Mouse (Mus musculus): ENCODE data around the gene Ccdc163. TPM values are rescaled to one million over a fixed set of nuclear protein-coding genes. Genes with fewer than 3 reads are reported as not detected.

Gene Ccdc163
- polyA plus RNA-seq, 1 experiment from 2014 or later: 17.2 TPM

DNA sequence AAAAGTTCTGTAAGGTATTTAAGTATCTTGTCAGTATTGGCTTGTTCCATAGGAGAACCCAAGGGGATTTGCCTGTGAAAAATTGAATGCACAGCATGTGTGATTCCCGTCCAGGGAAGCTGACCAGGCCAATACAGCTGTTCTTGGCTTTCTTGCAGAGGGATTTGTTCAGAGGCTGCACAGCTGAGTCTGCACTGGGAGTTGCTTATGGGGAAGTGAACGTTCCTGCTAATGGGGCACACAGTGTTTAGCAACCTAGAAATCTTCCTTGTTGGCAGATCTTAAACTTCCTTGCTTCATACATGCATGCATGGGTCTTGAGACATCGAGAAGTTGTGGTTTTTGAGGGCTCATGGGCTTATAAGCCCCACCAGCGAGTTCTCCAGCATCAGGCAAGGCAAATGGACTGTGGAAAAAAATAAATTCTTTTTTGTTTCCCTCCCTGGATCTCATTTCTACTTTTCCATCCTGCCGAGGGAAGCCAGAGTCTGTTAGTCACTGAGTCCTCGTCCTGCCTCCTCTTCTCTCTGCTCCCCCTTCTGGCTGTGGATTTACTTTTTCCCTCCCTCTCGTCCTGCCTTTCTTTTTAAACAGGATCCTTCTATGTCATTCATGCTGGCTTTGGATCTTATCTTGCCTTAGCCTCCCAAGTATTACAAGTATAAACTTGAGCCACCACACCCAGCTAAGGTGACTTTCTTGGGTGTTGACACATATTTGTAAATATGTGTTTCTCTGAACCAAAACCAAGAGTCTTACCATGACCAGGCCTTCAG, 79.9 kb downstream of the Ccdc163 start:
- 38% methylated on average over 7 of the region's 7 CpGs for WGBS
- no peak overlapping the region for H3K4me2 ChIP-seq (replicated peaks)
- H3K4me1 ChIP-seq: peaks cover 3% of the 10 kb centered on the region; the same call in 1 of the 2 replicates
- H3K9me3 ChIP-seq: no peaks in the 10 kb centered on the region
- no peak for ATAC-seq (replicated peaks)
- no peaks in the 10 kb centered on the region for H3K36me3 ChIP-seq
- H3K27me3 ChIP-seq: no peaks in the 10 kb centered on the region
- H3K9ac ChIP-seq (replicated peaks): no peak overlapping the region
- no peak overlapping the region for H3K27ac ChIP-seq (replicated peaks)
- H3K4me3 ChIP-seq: no peak overlapping the region

DNA sequence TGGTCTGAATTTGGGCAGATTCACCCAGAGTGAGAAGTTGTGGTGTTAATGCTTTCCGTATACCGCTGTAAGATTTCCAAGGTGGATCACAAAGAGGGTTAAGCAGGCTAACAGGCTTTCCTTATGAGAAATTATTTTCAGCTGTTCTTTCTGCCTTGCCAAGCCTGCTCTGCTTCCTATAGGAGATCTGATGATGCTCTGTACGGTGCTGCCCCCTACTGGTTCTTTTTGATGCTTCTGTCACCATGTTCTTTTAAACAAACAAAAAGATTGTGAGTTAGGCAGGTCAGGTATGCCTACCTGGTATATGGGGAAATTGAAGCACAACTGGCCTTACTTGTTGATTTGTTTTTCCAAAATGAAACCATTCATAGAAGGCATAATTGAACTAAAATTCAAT, 80.6 kb downstream of the Ccdc163 start:
- no peak overlapping the region for H3K4me3 ChIP-seq
- no peak for ATAC-seq (replicated peaks)
- H3K9ac ChIP-seq (replicated peaks): no peak overlapping the region
- H3K36me3 ChIP-seq: no peaks in the 10 kb centered on the region
- no peak overlapping the region for H3K4me2 ChIP-seq (replicated peaks)
- H3K4me1 ChIP-seq: peaks cover 3% of the 10 kb centered on the region; the same call in 1 of the 2 replicates
- 10% methylated on average over 3 of the region's 3 CpGs for WGBS
- no peaks in the 10 kb centered on the region for H3K9me3 ChIP-seq
- no peak overlapping the region for H3K27ac ChIP-seq (replicated peaks)
- no peaks in the 10 kb centered on the region for H3K27me3 ChIP-seq

DNA sequence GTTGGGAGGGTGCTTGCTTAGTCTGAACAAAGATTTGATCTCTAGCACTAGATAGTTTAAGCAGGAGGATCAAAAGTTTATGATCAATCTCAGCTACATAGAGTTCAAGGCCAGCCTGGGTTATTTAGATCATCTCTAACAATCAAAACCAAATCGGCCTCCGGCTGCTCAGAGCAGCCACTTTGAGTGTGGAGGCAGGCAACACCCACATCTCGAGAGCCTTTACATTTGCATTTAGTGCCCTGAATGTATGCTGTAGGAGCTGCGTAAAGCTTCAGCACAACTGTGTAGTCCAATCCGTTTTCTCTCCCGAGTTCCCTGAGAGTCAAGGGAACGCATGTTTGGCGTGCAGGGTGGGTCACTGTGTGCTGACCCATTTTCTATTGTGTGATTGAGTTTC, 84.1 kb downstream of the Ccdc163 start:
- Histone ChIP-seq H3K4me3 (no peak overlapping the region), H3K4me2 (replicated peaks) (no peak overlapping the region), H3K36me3 (no peaks in the 10 kb centered on the region), H3K27me3 (no peaks in the 10 kb centered on the region), H3K9ac (replicated peaks) (no peak overlapping the region), H3K27ac (replicated peaks) (no peak overlapping the region), H3K9me3 (no peaks in the 10 kb centered on the region), H3K4me1 (peaks cover 3% of the 10 kb centered on the region; the same call in 1 of the 2 replicates)
- no peak for ATAC-seq (replicated peaks)
- 89% methylated on average over 8 of the region's 8 CpGs for WGBS

DNA sequence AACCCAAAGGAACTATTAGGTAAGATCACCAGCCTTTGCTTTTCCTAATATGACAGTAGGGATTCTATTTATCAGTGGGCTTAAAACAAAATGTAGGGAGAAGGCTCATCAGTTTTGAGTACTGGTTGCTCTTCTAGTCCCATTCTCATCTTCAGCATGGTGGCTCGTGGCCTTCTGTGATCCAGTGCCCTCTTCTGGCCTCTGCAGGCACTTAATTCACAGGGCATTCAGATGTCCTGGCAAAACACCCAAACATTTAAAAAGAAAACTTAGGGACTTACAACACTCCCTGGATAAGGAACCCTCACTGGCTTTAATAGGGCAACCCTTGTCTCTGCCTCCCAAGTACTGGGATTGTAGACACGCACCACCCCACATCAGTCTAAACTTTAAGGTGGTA, 86.0 kb downstream of the Ccdc163 start:
- no peak overlapping the region for H3K4me3 ChIP-seq
- no peaks in the 10 kb centered on the region for H3K4me1 ChIP-seq
- ATAC-seq (replicated peaks): no peak
- no peak overlapping the region for H3K9ac ChIP-seq (replicated peaks)
- 79% methylated on average over 2 of the region's 2 CpGs for WGBS
- no peaks in the 10 kb centered on the region for H3K27me3 ChIP-seq
- H3K36me3 ChIP-seq: no peaks in the 10 kb centered on the region
- H3K4me2 ChIP-seq (replicated peaks): no peak overlapping the region
- H3K27ac ChIP-seq (replicated peaks): no peak overlapping the region
- no peaks in the 10 kb centered on the region for H3K9me3 ChIP-seq

DNA sequence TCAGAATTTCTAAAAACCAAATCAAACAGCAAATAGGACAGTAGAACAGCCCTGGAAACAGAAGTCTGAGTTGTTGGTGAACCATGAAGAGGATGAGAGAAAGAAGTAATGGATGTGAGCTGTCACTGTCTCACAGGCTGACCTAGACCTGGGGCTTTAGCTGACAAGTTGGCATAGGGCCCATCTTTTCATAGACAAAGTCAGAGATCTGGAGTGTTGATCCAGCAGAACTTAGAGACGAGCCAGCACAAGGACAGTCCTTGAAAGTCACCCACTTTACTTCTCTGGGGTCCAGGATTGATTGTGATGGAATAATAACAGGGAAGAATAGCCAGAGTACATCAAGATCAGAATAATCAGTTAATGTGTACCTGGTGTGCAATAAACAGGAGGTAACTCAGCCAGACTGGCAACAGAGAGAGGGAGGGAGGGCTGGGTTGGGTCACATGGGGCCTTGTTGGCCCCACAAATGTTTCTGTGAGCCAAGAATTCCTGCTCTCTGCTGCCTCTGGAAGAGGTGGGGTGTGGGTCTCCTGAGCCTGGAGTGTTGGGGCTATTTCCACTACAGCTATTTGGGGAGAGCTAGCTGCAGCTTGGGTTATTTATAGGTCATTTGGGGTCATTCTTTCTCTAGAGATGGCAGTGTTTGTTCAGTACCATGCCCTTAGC, 88.3 kb downstream of the Ccdc163 start:
- Histone ChIP-seq H3K4me2 (replicated peaks) (no peak overlapping the region), H3K9ac (replicated peaks) (no peak overlapping the region), H3K9me3 (no peaks in the 10 kb centered on the region), H3K4me3 (no peak overlapping the region), H3K4me1 (no peaks in the 10 kb centered on the region), H3K27ac (replicated peaks) (no peak overlapping the region), H3K27me3 (no peaks in the 10 kb centered on the region), H3K36me3 (peaks cover 6% of the 10 kb centered on the region)
- WGBS: 77% methylated on average over 1 of the region's 1 CpGs
- no peak for ATAC-seq (replicated peaks)

DNA sequence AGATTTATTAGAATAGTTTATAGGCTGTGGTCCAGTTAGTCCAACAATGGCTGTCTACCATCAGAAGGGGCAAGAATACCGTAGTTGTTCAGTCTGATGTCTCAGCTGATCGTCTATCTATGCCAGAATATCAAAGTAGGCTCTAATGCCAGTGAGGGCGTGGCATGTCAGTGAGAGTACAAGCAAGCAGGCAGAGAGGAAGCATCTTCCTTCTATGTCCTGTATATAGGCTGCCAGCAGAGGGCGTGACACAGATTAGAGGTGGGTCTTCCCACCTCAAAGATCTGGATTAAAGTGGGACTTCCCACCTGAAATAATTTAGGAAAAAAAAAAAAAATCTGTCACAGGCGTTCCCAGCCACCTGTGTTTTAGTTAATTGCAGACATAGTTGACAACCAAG, 91.6 kb downstream of the Ccdc163 start:
- no peak overlapping the region for H3K4me2 ChIP-seq (replicated peaks)
- WGBS: 40% methylated on average over 5 of the region's 5 CpGs

More for the DNA sequence above, 91.6 kb downstream of the Ccdc163 start:
- no peaks in the 10 kb centered on the region for H3K4me1 ChIP-seq
- H3K4me3 ChIP-seq: no peak overlapping the region
- H3K36me3 ChIP-seq: peaks cover 32% of the 10 kb centered on the region
- no peak overlapping the region for H3K27ac ChIP-seq (replicated peaks)
- no peak for ATAC-seq (replicated peaks)
- no peaks in the 10 kb centered on the region for H3K9me3 ChIP-seq
- H3K9ac ChIP-seq (replicated peaks): no peak overlapping the region
- H3K27me3 ChIP-seq: no peaks in the 10 kb centered on the region

Other genes with a start within 250 kb of the Ccdc163 start
- gene Mast2, start 244.3 kb upstream of the Ccdc163 start, polyA plus RNA-seq (2015; fragmentation: Nextera tagmentation; extraction: Ambion mirVana): 53.1 and 56.7 TPM in 2 replicates
- gene Ipp, start 201.0 kb upstream of the Ccdc163 start, polyA plus RNA-seq (2015; fragmentation: Nextera tagmentation; extraction: Ambion mirVana): 18.0 and 18.6 TPM in 2 replicates
- gene Tmem69, start 152.6 kb upstream of the Ccdc163 start, polyA plus RNA-seq (2015; fragmentation: Nextera tagmentation; extraction: Ambion mirVana): 21.9 and 26.8 TPM in 2 replicates
- 19.7 and 21.8 TPM in 2 replicates for gene Gpbp1l1, start 150.9 kb upstream of the Ccdc163 start, polyA plus RNA-seq (2015; fragmentation: Nextera tagmentation; extraction: Ambion mirVana)
- gene Ccdc17, start 111.9 kb upstream of the Ccdc163 start, polyA plus RNA-seq (2015; fragmentation: Nextera tagmentation; extraction: Ambion mirVana): 3.8 and 4.6 TPM in 2 replicates
- 131 and 133 TPM in 2 replicates for gene Nasp, start 80.6 kb upstream of the Ccdc163 start, polyA plus RNA-seq (2015; fragmentation: Nextera tagmentation; extraction: Ambion mirVana)
- 775 and 779 TPM in 2 replicates for gene Akr1a1, start 56.8 kb upstream of the Ccdc163 start, polyA plus RNA-seq (2015; fragmentation: Nextera tagmentation; extraction: Ambion mirVana)
- 481 and 490 TPM in 2 replicates for gene Prdx1, start 23.0 kb upstream of the Ccdc163 start, polyA plus RNA-seq (2015; fragmentation: Nextera tagmentation; extraction: Ambion mirVana)
- 25.5 and 27.7 TPM in 2 replicates for gene Mmachc, start 103 bp upstream of the Ccdc163 start, polyA plus RNA-seq (2015; fragmentation: Nextera tagmentation; extraction: Ambion mirVana)
- 4.3 and 5.5 TPM in 2 replicates for gene Tesk2, start 12.4 kb downstream of the Ccdc163 start, polyA plus RNA-seq (2015; fragmentation: Nextera tagmentation; extraction: Ambion mirVana)
- gene Toe1, start 99.1 kb downstream of the Ccdc163 start, polyA plus RNA-seq (2015; fragmentation: Nextera tagmentation; extraction: Ambion mirVana): 29.0 and 31.9 TPM in 2 replicates
- gene Mutyh, start 99.2 kb downstream of the Ccdc163 start, polyA plus RNA-seq (2015; fragmentation: Nextera tagmentation; extraction: Ambion mirVana): 9.5 and 10.1 TPM in 2 replicates
- 0.59 and 0.73 TPM in 2 replicates for gene Hpdl, start 113.2 kb downstream of the Ccdc163 start, polyA plus RNA-seq (2015; fragmentation: Nextera tagmentation; extraction: Ambion mirVana)
- gene Zswim5, start 168.9 kb downstream of the Ccdc163 start, polyA plus RNA-seq (2015; fragmentation: Nextera tagmentation; extraction: Ambion mirVana): 9.2 and 9.5 TPM in 2 replicates

Measured in forebrain, embryonic 15.5 days (tissue).